9 mouse cellular contexts compared by ENCODE assay signal in the genomic region with DNA sequence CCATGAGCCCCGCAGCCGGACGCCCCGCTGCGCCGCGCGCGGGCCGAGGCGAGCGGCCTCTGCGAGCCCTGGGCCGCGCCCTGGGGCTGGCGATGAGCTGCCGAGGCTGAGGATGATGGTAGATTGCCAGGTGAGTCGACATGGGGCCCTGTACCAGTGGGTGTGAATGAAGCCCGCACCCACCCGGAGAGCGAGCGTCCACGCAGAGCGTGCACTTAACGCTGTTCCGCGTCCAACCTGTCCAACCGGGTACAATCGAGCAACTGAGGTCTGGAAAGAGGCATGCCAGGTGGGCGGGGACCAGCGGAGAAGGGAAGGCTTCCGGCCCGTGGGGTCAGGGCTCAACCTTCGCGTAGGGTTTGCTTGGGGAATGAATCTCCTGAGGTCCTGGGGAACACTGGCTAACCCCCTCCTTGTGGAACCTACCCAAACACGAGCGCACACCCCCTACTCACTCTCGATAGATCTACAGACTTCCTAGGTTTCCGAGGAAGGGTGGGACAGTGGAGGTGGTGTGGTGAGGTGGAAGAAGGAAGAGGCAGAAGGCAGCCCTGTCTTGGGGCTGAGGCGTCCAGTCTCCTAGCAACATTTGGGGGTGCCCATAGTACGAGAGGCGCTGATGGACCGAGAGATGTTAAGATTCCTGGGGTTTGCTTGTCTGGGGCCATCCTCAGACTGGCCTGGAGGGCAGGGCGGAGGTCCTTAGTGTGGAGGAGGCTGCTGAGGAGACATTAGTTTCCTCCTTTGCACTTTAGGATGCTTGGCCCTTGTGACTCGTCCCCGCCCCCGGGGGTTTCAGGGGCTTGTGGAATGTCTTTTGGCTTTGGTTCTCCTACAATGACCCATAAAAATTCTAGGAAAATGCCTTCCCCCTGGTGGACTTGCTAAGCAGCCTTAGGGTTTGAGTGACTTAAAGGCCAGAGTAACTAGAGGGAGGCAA. TPM values are rescaled to one million over a fixed set of nuclear protein-coding genes. Genes with fewer than 3 reads are reported as not detected.
A peak's percentile ranks its signal among the peaks of the same experiment; 100 is the strongest.
DNase-seq lines count a peak whose midpoint lies in the region; ATAC-seq and TF ChIP-seq lines count a peak whose summit lies in the region.
"Had no signal": no experiment of that assay in that cellular context is flagged by ENCODE, and none has a peak within 500 bp of the region (broad histone marks: within the 10 kb centered on the region; RNA-seq: fewer than 3 reads in every experiment).

No protein-coding gene starts in this region.

- 0 out of 2 replicates have a peak, but pooled peaks have one; percentile 5 for TF ChIP-seq CTCF in thymus, adult 2 months (IDR thresholded peaks at IDR 0.05; ENCODE audit: borderline replicate concordance, control insufficient read depth, extremely low read depth, insufficient read depth, low read length, poor library complexity)

- no peak for TF ChIP-seq POLR2A in thymus, adult 2 months (IDR thresholded peaks at IDR 0.05; ENCODE audit: control insufficient read depth, extremely low read depth, insufficient read depth, low read length, poor library complexity)

- H3K36me3 ChIP-seq in forebrain, embryonic 16.5 days (ENCODE audit: control insufficient read depth, insufficient read depth), result no peaks in the 10 kb centered on the region
- peaks cover 14% of the 10 kb centered on the region; the same call in 1 of the 2 replicates for H3K36me3 ChIP-seq in midbrain, embryonic 10.5 days
- H3K36me3 ChIP-seq in thymus, adult 2 months (ENCODE audit: control insufficient read depth, insufficient read depth, low read length), result no peaks in the 10 kb centered on the region

- ATAC-seq in forebrain, embryonic 16.5 days, result peak; percentile 39

- 0 out of 2 replicates have a peak, but pooled peaks cover 2% of the 10 kb centered on the region for H3K27me3 ChIP-seq in forebrain, embryonic 16.5 days (replicated peaks; ENCODE audit: control insufficient read depth, insufficient read depth, low read length)
- H3K27me3 ChIP-seq in midbrain, embryonic 10.5 days (ENCODE audit: low read depth, poor library complexity, severe bottlenecking), result peaks cover 16% of the 10 kb centered on the region
- H3K27me3 ChIP-seq in thymus, adult 2 months (ENCODE audit: control insufficient read depth, insufficient read depth, low read length), result no peaks in the 10 kb centered on the region; the same call in 1 of the 2 replicates

- peaks cover 49% of the 10 kb centered on the region for H3K4me1 ChIP-seq in forebrain, embryonic 16.5 days (replicated peaks; ENCODE audit: control insufficient read depth, insufficient read depth, low read length)
- H3K4me1 ChIP-seq in midbrain, embryonic 10.5 days, result peaks cover 59% of the 10 kb centered on the region
- peaks cover 29% of the 10 kb centered on the region for H3K4me1 ChIP-seq in thymus, adult 2 months (replicated peaks; ENCODE audit: control insufficient read depth, insufficient read depth, low read length)

- no peaks in the 10 kb centered on the region for H3K9me3 ChIP-seq in forebrain, embryonic 16.5 days (ENCODE audit: control insufficient read depth, low read length)
- no peaks in the 10 kb centered on the region for H3K9me3 ChIP-seq in midbrain, embryonic 10.5 days (replicated peaks)

- H3K27ac ChIP-seq in forebrain, embryonic 16.5 days (ENCODE audit: low read length), result peak overlapping the region; percentile 84
- peak overlapping the region; percentile 91 for H3K27ac ChIP-seq in midbrain, embryonic 10.5 days (replicated peaks)
- no peak overlapping the region for H3K27ac ChIP-seq in thymus, adult 2 months (ENCODE audit: control insufficient read depth, insufficient read depth, low read length)

- peak overlapping the region; percentile 67 for H3K4me3 ChIP-seq in forebrain, embryonic 16.5 days (replicated peaks; ENCODE audit: low read length)
- peak overlapping the region; percentile 84 for H3K4me3 ChIP-seq in midbrain, embryonic 10.5 days
- H3K4me3 ChIP-seq in thymus, adult 2 months (ENCODE audit: control insufficient read depth, insufficient read depth, low read length), result peak overlapping the region; percentile 60

- peak; percentile 40 for DNase-seq in adrenal gland, adult 2 months
- DNase-seq in adrenal gland, postnatal 4 days (ENCODE audit: low spot score in 2 of 2), result no peak
- DNase-seq in urinary bladder, adult 2 months (ENCODE audit: low spot score), result peak; percentile 50
- no peak for DNase-seq in urinary bladder, postnatal 36 days (ENCODE audit: low spot score in 2 of 2)
- peak; percentile 44 for DNase-seq in kidney, postnatal 14 days
- DNase-seq in midbrain, embryonic 10.5 days (ENCODE audit: low spot score), result peak; percentile 58
- DNase-seq in thymus, adult 2 months, result peak; percentile 44

- H3K9ac ChIP-seq in forebrain, embryonic 16.5 days (replicated peaks; ENCODE audit: low read depth, low read length), result peak overlapping the region; percentile 86

- peak overlapping the region; percentile 89 for H3K4me2 ChIP-seq in forebrain, embryonic 16.5 days (ENCODE audit: low read length)

- WGBS in forebrain, embryonic 16.5 days, result 4% methylated on average over 47 of the region's 47 CpGs
- WGBS in midbrain, embryonic 10.5 days, result 7% methylated on average over 47 of the region's 47 CpGs
- 5% methylated on average over 47 of the region's 47 CpGs for WGBS in thymus, adult 2 months

RNA-seq across cellular contexts. Expression of a gene that starts 0.8 kb away (rescaled TPM):
- 10 to 100 TPM; 23.3 to 45.5 TPM for total RNA-seq in adrenal gland, adult 2 months (2021)
- 56.8 and 73.5 TPM in 2 replicates for polyA plus RNA-seq in adrenal gland, adult 2 months (2012; rRNA removed)
- 10 to 100 TPM; 65.0 to 67.0 TPM for total RNA-seq in adrenal gland, postnatal 4 days (2021)
- 50.7 and 65.6 TPM in 2 replicates for polyA plus RNA-seq in urinary bladder, adult 2 months (2012; rRNA removed)
- 83.5 and 83.7 TPM in 2 replicates for polyA plus RNA-seq in forebrain, embryonic 16.5 days (2015; fragmentation: Nextera tagmentation; extraction: Ambion mirVana)
- polyA plus RNA-seq in midbrain, embryonic 10.5 days (2016; fragmentation: Nextera tagmentation; extraction: Ambion mirVana), result 31.5 and 45.6 TPM in 2 replicates
- 45.4 and 51.6 TPM in 2 replicates for polyA plus RNA-seq in thymus, adult 2 months (2012; rRNA removed)

RNA-seq across cellular contexts. Expression of a gene that starts 7.8 kb away (rescaled TPM):
- total RNA-seq in adrenal gland, adult 2 months (2021), result 1 to 10 TPM in 1 of 2 experiments, not detected in 1; 2.2 TPM
- polyA plus RNA-seq in adrenal gland, adult 2 months (2012; rRNA removed), result 0.42 TPM in 1 of 2 replicates, not detected in the other
- total RNA-seq in adrenal gland, postnatal 4 days (2021), result 1 to 10 TPM; 3.4 to 5.2 TPM
- 0.55 and 1.6 TPM in 2 replicates for polyA plus RNA-seq in urinary bladder, adult 2 months (2012; rRNA removed)
- 1.8 and 2.4 TPM in 2 replicates for polyA plus RNA-seq in forebrain, embryonic 16.5 days (2015; fragmentation: Nextera tagmentation; extraction: Ambion mirVana)
- 0.49 TPM in 1 of 2 replicates, not detected in the other for polyA plus RNA-seq in midbrain, embryonic 10.5 days (2016; fragmentation: Nextera tagmentation; extraction: Ambion mirVana)
- polyA plus RNA-seq in thymus, adult 2 months (2012; rRNA removed), result 0.47 and 0.61 TPM in 2 replicates

RNA-seq across cellular contexts. Expression of a gene that starts 17.0 kb away (rescaled TPM):
- 1 to 10 TPM; 3.7 to 4.6 TPM for total RNA-seq in adrenal gland, adult 2 months (2021)
- 1.6 and 3.6 TPM in 2 replicates for polyA plus RNA-seq in adrenal gland, adult 2 months (2012; rRNA removed)
- 1 to 10 TPM; 8.2 to 8.3 TPM for total RNA-seq in adrenal gland, postnatal 4 days (2021)
- 3.2 and 4.0 TPM in 2 replicates for polyA plus RNA-seq in urinary bladder, adult 2 months (2012; rRNA removed)
- 0.51 and 1.2 TPM in 2 replicates for polyA plus RNA-seq in forebrain, embryonic 16.5 days (2015; fragmentation: Nextera tagmentation; extraction: Ambion mirVana)
- not detected in 2 replicates for polyA plus RNA-seq in midbrain, embryonic 10.5 days (2016; fragmentation: Nextera tagmentation; extraction: Ambion mirVana)
- polyA plus RNA-seq in thymus, adult 2 months (2012; rRNA removed), result 2.5 and 2.8 TPM in 2 replicates

RNA-seq across cellular contexts. Expression of a gene that starts 45.8 kb away (rescaled TPM):
- total RNA-seq in adrenal gland, adult 2 months (2021), result 10 to 100 TPM; 60.4 to 65.2 TPM
- polyA plus RNA-seq in adrenal gland, adult 2 months (2012; rRNA removed), result 46.0 and 61.1 TPM in 2 replicates
- total RNA-seq in adrenal gland, postnatal 4 days (2021), result 10 to 100 TPM; 57.9 to 60.4 TPM
- polyA plus RNA-seq in urinary bladder, adult 2 months (2012; rRNA removed), result 28.2 and 30.9 TPM in 2 replicates
- polyA plus RNA-seq in forebrain, embryonic 16.5 days (2015; fragmentation: Nextera tagmentation; extraction: Ambion mirVana), result 50.9 and 60.0 TPM in 2 replicates
- 61.4 and 67.8 TPM in 2 replicates for polyA plus RNA-seq in midbrain, embryonic 10.5 days (2016; fragmentation: Nextera tagmentation; extraction: Ambion mirVana)
- 50.7 and 53.8 TPM in 2 replicates for polyA plus RNA-seq in thymus, adult 2 months (2012; rRNA removed)

RNA-seq across cellular contexts. Expression of a gene that starts 47.6 kb away (rescaled TPM):
- 1 to 10 TPM in 1 of 2 experiments, under 1 TPM in 1; 0.76 to 1.5 TPM for total RNA-seq in adrenal gland, adult 2 months (2021)
- not detected in 2 replicates for polyA plus RNA-seq in adrenal gland, adult 2 months (2012; rRNA removed)
- total RNA-seq in adrenal gland, postnatal 4 days (2021), result under 1 TPM; 0.64 to 0.79 TPM
- polyA plus RNA-seq in urinary bladder, adult 2 months (2012; rRNA removed), result 1.8 and 2.2 TPM in 2 replicates
- 1.0 and 1.2 TPM in 2 replicates for polyA plus RNA-seq in forebrain, embryonic 16.5 days (2015; fragmentation: Nextera tagmentation; extraction: Ambion mirVana)
- polyA plus RNA-seq in midbrain, embryonic 10.5 days (2016; fragmentation: Nextera tagmentation; extraction: Ambion mirVana), result 0.94 and 1.1 TPM in 2 replicates
- polyA plus RNA-seq in thymus, adult 2 months (2012; rRNA removed), result not detected in 2 replicates
- total RNA-seq: gastrocnemius, adult 8-10 months had no signal

Comparison
In these comparisons a context has a peak if more than half of its experiments do, and no peak if none do; other contexts are left out.
1. DNase-seq: peak in adrenal gland, adult 2 months (single experiment), urinary bladder, adult 2 months (single experiment), kidney, postnatal 14 days (single experiment), midbrain, embryonic 10.5 days (single experiment) and thymus, adult 2 months (single experiment); none in adrenal gland, postnatal 4 days (0 of 2) and urinary bladder, postnatal 36 days (0 of 2).
2. Peak in every context shown above with its lines, with median percentiles within 50 percentile points of each other: H3K4me3 ChIP-seq.